Mouse (Mus musculus) MEL (cell line): ENCODE measurements at regions not wholly inside any gene's neighbourhood (a gene's known extent, or its start where the extent isn't known, plus 50 kb on each side); places are given as distances from the start of the nearest gene placed in this dataset.

ENCODE experiments used
- DNase-seq: peaks from one replicate; pipeline ENCODE4 v3.0.0; 2011; ENCODE audit warnings: low read depth, low spot score
- H3K27ac ChIP-seq: 2 replicates; pipeline ENCODE4 v1.5.1; 2012; ENCODE audit warnings: low read depth, mild to moderate bottlenecking, control low read depth, low read length, moderate library complexity; ENCODE audit not compliant: control insufficient read depth
- H3K27me3 ChIP-seq, 2 experiments: fragments of 150-350 bp in 1 of 2; sonication (generic) in 1 of 2; 2 replicates each; pipeline ENCODE4 v1.6.1; 2012; ENCODE audit warnings: low read length in 2 of 2, mild to moderate bottlenecking in 2 of 2, improper control_type of control experiment in 1 of 2, moderate library complexity in 1 of 2; ENCODE audit not compliant: insufficient read depth in 2 of 2, control insufficient read depth in 1 of 2
- H3K36me3 ChIP-seq, 2 experiments: 2 replicates each; pipeline ENCODE4 v1.6.1; 2012 to 2014; ENCODE audit warnings: low read length in 2 of 2, improper control_type of control experiment in 1 of 2, inconsistent platforms in 1 of 2, mild to moderate bottlenecking in 1 of 2; ENCODE audit not compliant: insufficient read depth in 2 of 2, control insufficient read depth in 1 of 2
- H3K4me1 ChIP-seq, 2 experiments: fragments of 150-350 bp in 1 of 2; sonication (generic) in 1 of 2; 2 replicates each; pipeline ENCODE4 v1.6.1; 2012; ENCODE audit warnings: low read length in 2 of 2, improper control_type of control experiment in 1 of 2, mild to moderate bottlenecking in 1 of 2; ENCODE audit not compliant: insufficient read depth in 2 of 2, control insufficient read depth in 1 of 2
- H3K4me3 ChIP-seq, 2 experiments: fragments of 150-350 bp in 1 of 2; sonication (generic) in 1 of 2; 2 replicates each; pipeline ENCODE4 v1.5.1; 2012; ENCODE audit warnings: low read depth in 2 of 2, low read length in 2 of 2, mild to moderate bottlenecking in 2 of 2, moderate library complexity in 2 of 2, control low read depth in 1 of 2, improper control_type of control experiment in 1 of 2; ENCODE audit not compliant: control insufficient read depth in 1 of 2, insufficient read depth in 1 of 2
- H3K79me2 ChIP-seq: 2 replicates; pipeline ENCODE4 v1.6.1; 2012; ENCODE audit warnings: mild to moderate bottlenecking, low read length, moderate library complexity; ENCODE audit not compliant: control insufficient read depth, poor library complexity, insufficient read depth
- H3K9ac ChIP-seq: 2 replicates; pipeline ENCODE4 v1.6.1; 2012; ENCODE audit warnings: low read depth, mild to moderate bottlenecking, control low read depth, low read length, moderate library complexity; ENCODE audit not compliant: control insufficient read depth, poor library complexity, severe bottlenecking
- H3K9me3 ChIP-seq: fragments of 150-350 bp; sonication (generic); replicated peaks from 2 replicates; pipeline ENCODE4 v1.6.1; 2012; ENCODE audit warnings: mild to moderate bottlenecking, low read length, improper control_type of control experiment, moderate library complexity; ENCODE audit not compliant: insufficient read depth
- BHLHE40 ChIP-seq: IDR thresholded peaks from 2 replicates; pipeline ENCODE4 v1.6.1; 2012; ENCODE audit warnings: low read depth, mild to moderate bottlenecking, inconsistent platforms, low read length, improper control_type of control experiment, borderline replicate concordance
- CHD1 ChIP-seq: IDR thresholded peaks from 2 replicates; pipeline ENCODE4 v1.6.1; 2012; ENCODE audit warnings: low read depth, mild to moderate bottlenecking, inconsistent platforms, low read length, improper control_type of control experiment
- CTCF ChIP-seq, 3 experiments: IDR thresholded peaks in 2 of 3; conservative IDR thresholded peaks in 1 of 3; 2 replicates each; pipeline ENCODE4 v1.5.1; 2011 to 2012; ENCODE audit warnings: low read length in 3 of 3, low read depth in 2 of 3, mild to moderate bottlenecking in 2 of 3, improper control_type of control experiment in 1 of 3, inconsistent platforms in 1 of 3, mixed read lengths in 1 of 3, moderate library complexity in 1 of 3; ENCODE audit not compliant: control insufficient read depth in 1 of 3, insufficient read depth in 1 of 3, poor library complexity in 1 of 3, severe bottlenecking in 1 of 3
- ETS1 ChIP-seq: IDR thresholded peaks from 2 replicates; pipeline ENCODE4 v1.6.1; 2012; ENCODE audit warnings: low read depth, mild to moderate bottlenecking, inconsistent platforms, low read length, improper control_type of control experiment, moderate library complexity
- GABPA ChIP-seq: IDR thresholded peaks from 2 replicates; pipeline ENCODE4 v1.6.1; 2012; ENCODE audit warnings: low read depth, mild to moderate bottlenecking, inconsistent platforms, low read length, improper control_type of control experiment, moderate library complexity
- HCFC1 ChIP-seq: IDR thresholded peaks from 2 replicates; pipeline ENCODE4 v1.6.1; 2012; ENCODE audit warnings: low read depth, mild to moderate bottlenecking, inconsistent platforms, low read length, improper control_type of control experiment, moderate library complexity
- JUND ChIP-seq: IDR thresholded peaks from 2 replicates; pipeline ENCODE4 v1.6.1; 2011; ENCODE audit warnings: low read depth, mild to moderate bottlenecking, improper control_type of control experiment, low read length
- KAT2A ChIP-seq: conservative IDR thresholded peaks from 2 replicates; pipeline ENCODE4 v1.6.1; 2012; ENCODE audit warnings: low read depth, low read length, improper control_type of control experiment, inconsistent platforms
- MAX ChIP-seq: IDR thresholded peaks from 2 replicates; pipeline ENCODE4 v1.6.1; 2011; ENCODE audit warnings: low read length, improper control_type of control experiment
- MAZ ChIP-seq: IDR thresholded peaks from 2 replicates; pipeline ENCODE4 v1.6.1; 2012; ENCODE audit warnings: low read depth, mild to moderate bottlenecking, inconsistent platforms, low read length, improper control_type of control experiment
- MEF2A ChIP-seq: IDR thresholded peaks from 2 replicates; pipeline ENCODE4 v1.6.1; 2014; ENCODE audit warnings: low read depth, mild to moderate bottlenecking, inconsistent platforms, low read length, improper control_type of control experiment; ENCODE audit not compliant: poor library complexity, insufficient replicate concordance, severe bottlenecking; ENCODE audit errors: extremely low read depth
- MXI1 ChIP-seq: IDR thresholded peaks from 2 replicates; pipeline ENCODE4 v1.6.1; 2011; ENCODE audit warnings: mild to moderate bottlenecking, low read depth, low read length, improper control_type of control experiment
- MYC ChIP-seq: IDR thresholded peaks from 2 replicates; pipeline ENCODE4 v1.6.1; 2011; ENCODE audit warnings: low read depth, mild to moderate bottlenecking, low read length, improper control_type of control experiment, moderate library complexity
- NRF1 ChIP-seq: IDR thresholded peaks from 2 replicates; pipeline ENCODE4 v1.6.1; 2014; ENCODE audit warnings: low read depth, mild to moderate bottlenecking, inconsistent platforms, low read length, improper control_type of control experiment, moderate library complexity; ENCODE audit not compliant: poor library complexity, insufficient read depth, severe bottlenecking
- POLR2AphosphoS2 ChIP-seq: IDR thresholded peaks from 2 replicates; pipeline ENCODE4 v1.6.1; 2011; ENCODE audit warnings: low read length, improper control_type of control experiment
- POLR2AphosphoS5 ChIP-seq: IDR thresholded peaks from 2 replicates; pipeline ENCODE4 v1.6.1; 2012; ENCODE audit warnings: low read depth, borderline replicate concordance, mild to moderate bottlenecking, inconsistent platforms, low read length, moderate library complexity, mixed read lengths
- SMC3 ChIP-seq: IDR thresholded peaks from 2 replicates; pipeline ENCODE4 v1.6.1; 2011; ENCODE audit warnings: low read depth, low read length, improper control_type of control experiment
- TAL1 ChIP-seq: IDR thresholded peaks from 2 replicates; pipeline ENCODE4 v1.6.1; 2012; ENCODE audit warnings: mild to moderate bottlenecking, inconsistent platforms, low read length, moderate library complexity, mixed read lengths
- TBP ChIP-seq: IDR thresholded peaks from 2 replicates; pipeline ENCODE4 v1.8.0; 2011; ENCODE audit warnings: low read depth, low read length, improper control_type of control experiment
- TCF12 ChIP-seq: IDR thresholded peaks from 2 replicates; pipeline ENCODE4 v1.6.1; 2014; ENCODE audit warnings: low read depth, mild to moderate bottlenecking, inconsistent platforms, low read length, improper control_type of control experiment, moderate library complexity
- USF1 ChIP-seq: IDR thresholded peaks from 2 replicates; pipeline ENCODE4 v1.6.1; 2014; ENCODE audit warnings: low read depth, mild to moderate bottlenecking, inconsistent platforms, low read length, improper control_type of control experiment, moderate library complexity
- ZKSCAN1 ChIP-seq: IDR thresholded peaks from 2 replicates; pipeline ENCODE4 v1.6.1; 2012; ENCODE audit warnings: low read depth, mild to moderate bottlenecking, inconsistent platforms, low read length, improper control_type of control experiment, moderate library complexity
- ZMIZ1 ChIP-seq: IDR thresholded peaks from 2 replicates; pipeline ENCODE4 v1.6.1; 2012; ENCODE audit warnings: low read depth, mild to moderate bottlenecking, inconsistent platforms, low read length, improper control_type of control experiment, moderate library complexity
- ZNF384 ChIP-seq: IDR thresholded peaks from 2 replicates; pipeline ENCODE4 v1.6.1; 2012; ENCODE audit warnings: low read depth, mild to moderate bottlenecking, inconsistent platforms, low read length, improper control_type of control experiment

DNA sequence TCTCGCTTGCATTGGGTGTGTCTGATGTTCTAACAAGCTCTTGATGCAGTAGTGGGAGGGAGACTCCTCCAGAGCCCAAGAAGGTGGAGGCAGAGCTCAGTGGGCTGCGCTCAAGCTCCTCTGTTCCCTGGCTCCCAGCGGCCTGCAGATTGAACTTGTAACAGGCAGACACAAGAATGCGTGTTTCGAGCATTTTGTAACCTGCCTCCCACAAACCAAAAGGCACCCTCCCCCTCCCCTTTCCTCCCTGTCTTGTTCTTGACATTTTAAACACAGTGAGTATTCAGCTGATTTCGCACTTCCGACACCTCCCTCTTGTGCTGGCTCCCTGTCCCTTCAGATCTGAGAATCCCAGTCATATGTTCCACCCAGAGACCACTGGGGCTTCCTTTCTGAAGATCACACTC lies 207.7 kb upstream of the Serp2 start:
- Histone ChIP-seq H3K27me3 (no peaks in the 10 kb centered on the region), H3K4me1 (no peaks in the 10 kb centered on the region), H3K9ac (no peak overlapping the region), H3K36me3 (no peaks in the 10 kb centered on the region), H3K4me3 (no peak overlapping the region), H3K27ac (no peak overlapping the region), H3K9me3 (no peaks in the 10 kb centered on the region), H3K79me2 (no peaks in the 10 kb centered on the region)
- DNase-seq, result no peak
- TF ChIP-seq TBP, result no peak
- no peak for TF ChIP-seq CHD1
- TF ChIP-seq HCFC1, result no peak
- TF ChIP-seq POLR2AphosphoS5, result no peak
- no peak for TF ChIP-seq GABPA
- no peak for TF ChIP-seq ZMIZ1
- no peak for TF ChIP-seq USF1
- no peak for TF ChIP-seq KAT2A
- no peak for TF ChIP-seq TCF12
- TF ChIP-seq ZKSCAN1, result no peak
- no peak for TF ChIP-seq ZNF384
- TF ChIP-seq MYC, result no peak
- no peak for TF ChIP-seq SMC3
- TF ChIP-seq MAX, result no peak
- no peak for TF ChIP-seq MEF2A
- no peak for TF ChIP-seq MAZ
- TF ChIP-seq ETS1, result no peak
- no peak for TF ChIP-seq MXI1
- no peak for TF ChIP-seq POLR2AphosphoS2
- no peak for TF ChIP-seq JUND

DNA sequence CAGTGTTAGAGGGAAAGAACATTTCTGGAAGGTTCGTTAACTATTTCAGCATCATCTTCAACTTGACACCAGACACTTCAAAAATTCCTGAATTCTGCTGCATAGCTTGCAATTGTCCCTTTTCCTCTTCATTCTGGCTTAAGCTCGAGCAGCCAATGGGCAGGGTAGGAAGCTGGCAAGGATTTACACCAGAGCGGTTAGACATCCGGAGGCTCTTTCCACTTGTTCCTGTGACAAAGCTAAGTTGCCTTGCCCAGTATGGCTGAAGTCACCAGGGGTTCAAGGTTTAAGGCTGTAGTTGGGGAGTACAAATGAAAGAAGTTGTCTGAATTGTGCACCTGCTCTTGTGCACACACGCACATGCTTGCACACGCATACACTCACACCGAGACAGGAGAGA lies 206.8 kb upstream of the Serp2 start:
- Histone ChIP-seq H3K9ac (no peak overlapping the region), H3K4me1 (no peaks in the 10 kb centered on the region)
- TF ChIP-seq NRF1 (no peak), ETS1 (no peak), JUND (no peak), BHLHE40 (no peak), TAL1 (no peak), ZKSCAN1 (no peak), MAZ (no peak), SMC3 (no peak), CTCF (IDR thresholded peaks at IDR 0.05 in 2 of 3, conservative IDR thresholded peaks at IDR 0.05 in 1 of 3; ENCODE audit: control insufficient read depth in 1 of 3, insufficient read depth in 1 of 3, low read depth in 2 of 3, low read length in 3 of 3, poor library complexity in 1 of 3, severe bottlenecking in 1 of 3) (no peak)
- TF ChIP-seq, all 39 proteins: peak for 0
- no peak for DNase-seq
- Histone ChIP-seq H3K9me3 (no peaks in the 10 kb centered on the region), H3K36me3 (no peaks in the 10 kb centered on the region), H3K27me3 (no peaks in the 10 kb centered on the region), H3K27ac (no peak overlapping the region), H3K4me3 (no peak overlapping the region), H3K79me2 (no peaks in the 10 kb centered on the region)
